Mouse (Mus musculus): ENCODE data around the gene Ppp1r3c.
A peak's percentile ranks its signal among the peaks of the same experiment; 100 is the strongest.

Ppp1r3c gene

DNA sequence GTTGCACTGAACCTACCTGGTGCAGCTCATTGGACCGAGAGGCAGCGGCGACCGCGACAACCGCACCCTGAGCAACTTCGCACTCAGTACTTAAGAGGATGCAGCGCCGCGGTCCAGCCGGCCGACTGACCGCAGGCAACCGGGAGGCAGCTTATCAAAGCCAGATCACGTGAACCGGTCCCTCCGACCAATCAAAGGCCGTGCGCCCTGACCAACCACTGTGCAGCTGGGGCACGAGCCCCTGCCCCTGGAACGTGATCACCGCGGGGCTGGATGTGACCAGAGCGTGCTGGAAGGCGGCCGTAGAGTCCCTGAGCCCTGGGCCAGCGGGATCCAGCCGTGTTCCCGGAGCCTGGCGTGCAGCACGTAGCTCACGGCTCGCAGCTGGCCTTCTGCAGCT is at the start of gene Ppp1r3c:
Gene Ppp1r3c (minus strand): TSS at position 117 of the 400 bp plus-strand sequence.
- peak; percentile 86; the same call in 1 of the 2 replicates for TF ChIP-seq GATA4 (IDR thresholded peaks at IDR 0.05; ENCODE audit: insufficient replicate concordance, low read length)

DNA sequence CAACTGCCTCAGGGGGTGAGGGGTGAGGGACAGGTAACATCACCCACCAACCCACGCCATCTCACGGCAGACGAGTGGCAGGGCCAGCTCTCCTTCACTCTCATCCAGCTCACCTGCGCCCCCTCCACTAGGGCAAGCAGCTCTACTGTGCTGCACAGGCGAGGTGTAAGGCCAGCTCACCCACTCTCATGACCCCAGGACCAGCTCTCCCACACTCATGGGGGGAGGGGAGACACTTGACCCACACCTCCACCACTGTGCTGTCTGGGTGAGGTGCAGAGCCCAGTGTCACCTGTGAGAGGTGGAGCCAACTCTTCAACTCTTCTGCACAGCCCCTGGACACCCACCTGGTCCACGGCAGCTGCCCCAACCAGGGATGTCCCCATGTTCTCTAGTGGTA is 46.7 kb upstream of the Ppp1r3c start:
- no peak for TF ChIP-seq GATA4 (IDR thresholded peaks at IDR 0.05; ENCODE audit: insufficient replicate concordance, low read length)

DNA sequence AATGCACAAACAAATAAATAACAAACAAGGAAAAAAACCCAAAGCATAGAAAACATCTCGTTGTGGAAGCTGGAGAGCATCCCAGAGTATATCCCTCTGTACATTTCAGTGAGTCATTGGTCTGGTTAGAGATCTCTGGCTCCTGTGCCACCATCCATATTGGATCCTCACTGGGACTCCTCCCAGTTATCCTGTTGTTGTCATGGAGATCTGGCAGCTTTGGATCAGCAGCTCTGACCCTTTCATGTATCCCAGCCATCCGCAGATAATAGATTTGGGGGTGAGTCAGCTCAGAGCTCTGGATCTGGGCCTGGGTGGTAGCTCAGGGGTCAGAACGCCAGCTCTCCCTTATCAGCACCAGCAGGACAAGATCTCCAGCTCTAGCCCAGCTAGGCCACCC is 46.1 kb upstream of the Ppp1r3c start:
- no peak for TF ChIP-seq GATA4 (IDR thresholded peaks at IDR 0.05; ENCODE audit: insufficient replicate concordance, low read length)

DNA sequence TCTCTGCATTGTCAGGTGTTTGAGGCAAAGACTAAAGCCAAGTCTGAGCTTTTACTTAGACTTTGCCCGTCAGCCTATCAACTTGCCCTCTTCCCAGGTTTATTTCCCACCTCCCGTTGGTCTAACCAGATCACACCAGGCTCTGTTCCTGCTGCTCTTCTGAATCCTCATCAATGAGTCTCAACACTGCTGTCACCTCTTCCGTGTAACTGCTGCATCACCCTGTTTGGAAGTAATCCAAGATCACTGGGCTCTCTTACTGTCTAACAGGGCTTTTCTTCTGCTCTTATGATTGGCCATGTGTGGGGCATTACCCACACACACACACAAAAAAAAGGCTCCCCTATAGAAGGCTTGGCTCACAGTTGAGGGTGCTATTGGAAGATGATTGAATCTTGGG is 45.5 kb upstream of the Ppp1r3c start:
- no peak for TF ChIP-seq GATA4 (IDR thresholded peaks at IDR 0.05; ENCODE audit: insufficient replicate concordance, low read length)

DNA sequence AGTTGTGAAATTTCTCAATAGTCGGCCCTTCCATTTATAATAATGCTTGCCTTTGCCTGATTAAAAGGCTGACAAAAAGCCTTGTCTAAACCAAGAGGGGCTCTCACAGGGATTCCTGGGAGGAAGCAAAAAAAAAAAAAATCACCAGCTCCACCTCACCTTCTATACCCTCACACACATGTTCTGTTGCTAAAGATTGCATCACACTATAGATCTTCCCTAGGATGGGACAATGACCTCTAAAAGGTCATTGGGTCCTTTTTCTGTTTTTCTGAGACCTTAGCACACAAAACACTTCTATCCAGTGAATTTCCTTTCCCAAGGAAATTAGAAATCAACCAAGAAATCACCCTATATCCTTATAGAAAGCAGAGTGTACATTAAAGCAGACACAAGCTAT is 43.9 kb upstream of the Ppp1r3c start:
- TF ChIP-seq GATA4 (IDR thresholded peaks at IDR 0.05; ENCODE audit: insufficient replicate concordance, low read length): no peak

DNA sequence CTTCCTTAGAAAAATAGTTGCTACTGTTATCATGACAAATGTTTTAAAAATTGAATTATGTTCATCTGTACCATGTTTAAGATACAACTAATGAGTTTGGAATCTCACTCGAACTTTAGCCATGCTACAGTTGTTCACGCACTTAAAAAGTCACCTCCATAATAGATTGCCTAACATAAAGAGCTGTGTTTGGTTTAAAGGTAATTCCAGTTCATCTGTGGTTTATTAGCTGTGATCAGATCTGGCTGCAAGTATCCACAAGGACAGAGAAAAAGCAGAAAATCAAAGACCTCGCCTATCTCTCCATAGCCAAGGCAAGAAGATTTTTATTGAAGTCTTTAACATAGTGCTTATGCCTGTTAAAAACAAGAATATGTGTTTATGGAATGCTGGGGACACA is 43.3 kb upstream of the Ppp1r3c start:
- TF ChIP-seq GATA4 (IDR thresholded peaks at IDR 0.05; ENCODE audit: insufficient replicate concordance, low read length): no peak

DNA sequence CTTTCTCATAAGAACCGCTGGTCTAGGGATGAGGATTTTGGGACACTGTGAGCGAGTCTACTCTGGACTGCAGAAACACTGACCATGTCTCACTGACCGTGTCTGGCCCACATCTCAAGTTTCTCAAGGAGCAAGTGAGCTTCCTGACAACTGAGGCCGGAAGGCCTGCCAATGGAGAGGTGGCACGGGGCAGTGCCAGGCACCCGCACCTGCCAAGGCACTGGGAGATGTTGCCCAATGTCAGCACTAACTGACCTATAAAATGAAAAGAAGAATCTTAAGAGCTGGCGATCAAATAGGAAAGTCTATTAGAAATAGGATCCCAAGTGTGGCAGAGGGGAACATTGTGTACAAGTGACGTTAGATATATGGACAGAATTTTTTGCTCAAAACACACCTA is 39.1 kb upstream of the Ppp1r3c start:
- TF ChIP-seq GATA4 (IDR thresholded peaks at IDR 0.05; ENCODE audit: insufficient replicate concordance, low read length): no peak

DNA sequence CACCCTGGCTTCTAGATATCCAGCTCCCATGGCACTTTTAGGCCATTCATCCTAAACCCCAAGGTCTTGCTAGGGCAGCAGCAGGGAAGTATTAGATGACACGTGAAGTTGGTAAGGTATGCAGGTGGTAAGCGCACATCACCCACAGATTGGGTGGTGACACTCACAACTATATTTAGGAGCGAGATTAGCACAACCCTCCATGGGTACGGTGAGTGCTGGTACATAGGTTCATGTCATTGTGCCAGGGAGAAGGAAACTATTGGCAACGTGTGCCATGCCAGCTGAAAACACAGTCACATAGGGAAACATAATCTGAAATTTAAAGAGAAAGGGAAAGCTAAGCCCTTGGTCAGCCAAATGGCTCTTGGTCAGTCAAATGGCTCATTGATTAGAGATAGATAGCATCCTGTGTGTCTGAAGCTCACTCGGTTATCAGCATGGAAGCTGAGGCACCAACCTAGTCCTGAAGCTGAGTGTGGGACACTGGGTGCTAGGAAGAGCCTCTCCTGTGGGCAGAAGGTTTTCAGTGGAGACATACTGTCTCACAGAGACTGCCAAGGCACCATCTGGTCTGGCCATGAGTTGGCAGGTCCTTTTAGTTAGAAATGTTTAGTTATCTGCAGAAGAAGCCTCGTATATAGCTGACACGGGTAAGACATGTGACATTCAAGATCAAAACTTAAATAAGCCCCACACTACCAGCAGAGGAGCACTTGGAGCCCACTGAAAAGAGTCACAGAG is 37.4 kb upstream of the Ppp1r3c start:
- TF ChIP-seq GATA4 (IDR thresholded peaks at IDR 0.05; ENCODE audit: insufficient replicate concordance, low read length): no peak

DNA sequence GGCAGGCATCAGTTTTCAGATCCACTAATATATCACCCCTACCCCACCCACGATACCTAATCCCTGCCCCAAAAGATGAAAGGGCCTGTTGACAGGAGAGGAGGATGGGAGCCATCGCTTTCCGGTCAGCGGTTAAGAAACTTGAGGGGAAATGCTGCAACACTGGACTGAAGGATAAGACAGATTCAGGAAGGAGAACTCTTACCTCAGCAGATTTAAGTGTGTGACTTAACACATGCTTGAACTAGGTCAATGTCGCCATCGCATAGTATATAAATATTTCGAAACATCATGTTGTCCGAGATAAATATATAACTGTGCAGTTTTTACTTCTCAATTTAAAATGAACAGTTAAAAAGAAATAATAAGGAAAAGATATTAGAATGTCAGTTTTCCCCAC is 31.6 kb upstream of the Ppp1r3c start:
- no peak for TF ChIP-seq GATA4 (IDR thresholded peaks at IDR 0.05; ENCODE audit: insufficient replicate concordance, low read length)

DNA sequence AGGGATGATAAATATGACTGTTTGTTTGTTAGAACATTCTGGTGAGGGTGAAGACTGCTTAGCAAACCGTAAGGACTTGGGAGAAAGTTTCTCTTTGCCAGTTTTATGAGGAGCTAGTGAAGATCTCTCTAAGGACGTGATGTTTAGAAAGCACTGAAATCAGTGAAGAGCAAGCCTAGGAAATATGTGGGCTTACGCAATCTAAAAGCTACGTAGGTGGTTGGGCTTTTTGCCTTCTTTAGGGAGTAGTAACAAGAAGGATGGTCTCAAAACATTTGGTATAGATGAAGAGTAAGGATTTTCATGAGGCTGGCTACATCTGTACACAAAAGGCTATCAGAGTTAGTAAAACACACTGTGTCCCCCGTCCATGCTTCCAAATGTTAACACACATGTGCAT is 28.0 kb upstream of the Ppp1r3c start:
- TF ChIP-seq GATA4 (IDR thresholded peaks at IDR 0.05; ENCODE audit: insufficient replicate concordance, low read length): no peak

DNA sequence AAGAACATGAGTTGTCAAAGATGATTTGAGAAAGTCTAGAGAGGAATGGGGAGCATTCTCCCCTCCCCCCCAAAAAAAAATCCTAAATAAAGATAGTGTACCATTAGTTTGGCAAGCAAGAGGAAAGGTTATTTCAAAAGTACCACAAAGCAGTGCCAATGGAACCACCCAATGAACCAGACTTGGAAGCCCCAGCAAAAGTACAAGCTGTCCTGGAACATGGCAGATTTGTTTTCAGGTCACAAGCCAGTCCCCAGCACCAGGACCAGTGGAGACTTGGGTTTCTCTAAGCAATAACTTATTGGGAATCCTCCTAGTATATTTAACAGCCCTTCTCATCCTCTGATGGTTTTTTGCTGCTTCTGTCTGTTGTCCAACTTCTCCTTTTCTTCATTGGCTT is 12.5 kb upstream of the Ppp1r3c start:
- TF ChIP-seq GATA4 (IDR thresholded peaks at IDR 0.05; ENCODE audit: insufficient replicate concordance, low read length): no peak

DNA sequence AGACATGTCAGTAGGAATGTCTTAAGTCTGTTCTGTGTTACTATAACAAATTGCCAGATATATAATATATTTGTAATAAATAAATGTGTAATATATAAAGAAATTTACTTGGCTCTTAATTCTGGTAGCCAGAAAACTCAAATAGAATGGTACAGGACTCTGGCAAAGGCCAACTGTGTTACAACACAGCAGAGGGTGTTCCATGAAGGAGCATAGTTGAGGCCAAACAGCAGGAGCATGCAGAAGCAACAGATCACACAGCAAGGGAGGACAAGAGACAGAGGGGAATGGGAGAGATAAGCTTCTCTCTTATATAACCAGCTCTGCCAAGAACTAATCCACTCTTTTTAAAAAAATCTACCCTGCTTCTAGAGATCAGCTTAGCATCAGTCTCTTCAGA is 5.9 kb upstream of the Ppp1r3c start:
- TF ChIP-seq GATA4 (IDR thresholded peaks at IDR 0.05; ENCODE audit: insufficient replicate concordance, low read length): no peak

DNA sequence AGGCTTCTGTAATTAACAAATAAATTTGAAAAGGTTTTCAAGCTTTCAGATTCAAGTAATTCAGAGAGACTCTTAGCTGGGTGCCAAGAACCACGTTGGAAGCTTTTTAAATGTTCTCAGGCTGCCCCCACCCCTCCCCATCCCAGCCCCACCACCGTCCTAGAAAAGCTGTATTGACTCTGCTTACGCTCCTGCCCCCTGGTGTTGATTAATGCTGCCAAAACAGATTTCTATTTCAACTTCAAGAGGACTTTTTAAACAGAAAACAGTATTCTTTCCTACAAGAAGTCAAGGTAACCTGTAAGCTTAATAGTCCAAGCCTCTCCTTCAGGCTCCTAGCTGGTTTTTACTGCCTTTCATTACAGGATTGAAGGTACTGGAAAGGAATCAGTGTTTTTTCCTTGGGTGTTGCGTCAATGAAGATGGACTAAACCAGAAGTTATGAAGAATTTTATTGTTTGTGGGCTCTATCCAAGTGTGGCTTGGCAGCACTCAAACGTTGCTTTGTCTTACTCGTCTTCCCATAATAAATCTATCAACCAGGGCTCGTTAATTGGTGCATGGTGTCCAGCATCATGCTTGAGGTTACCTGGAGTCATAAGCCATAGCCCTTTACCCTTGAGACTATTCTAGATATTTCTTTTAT is 3.2 kb upstream of the Ppp1r3c start:
- no peak for TF ChIP-seq GATA4 (IDR thresholded peaks at IDR 0.05; ENCODE audit: insufficient replicate concordance, low read length)

DNA sequence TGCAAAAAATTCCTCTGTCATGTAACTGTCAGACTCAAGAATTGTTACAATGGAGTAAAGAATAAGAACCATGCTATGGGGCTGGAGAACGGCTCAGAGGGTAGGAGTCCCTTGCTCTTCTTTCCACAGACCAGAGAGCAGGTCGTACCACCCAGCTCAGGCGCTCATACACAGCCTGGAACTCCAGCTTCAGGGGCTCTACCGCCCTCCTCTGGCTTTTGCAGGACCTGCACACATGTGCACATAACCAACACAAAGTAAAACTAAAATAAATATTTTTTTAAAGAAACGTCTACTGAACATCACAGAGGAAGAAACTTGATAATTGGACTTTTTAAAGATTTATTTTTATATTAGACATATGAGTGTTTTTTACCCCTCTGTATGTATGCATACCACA is 1.6 kb upstream of the Ppp1r3c start:
- TF ChIP-seq GATA4 (IDR thresholded peaks at IDR 0.05; ENCODE audit: insufficient replicate concordance, low read length): no peak

DNA sequence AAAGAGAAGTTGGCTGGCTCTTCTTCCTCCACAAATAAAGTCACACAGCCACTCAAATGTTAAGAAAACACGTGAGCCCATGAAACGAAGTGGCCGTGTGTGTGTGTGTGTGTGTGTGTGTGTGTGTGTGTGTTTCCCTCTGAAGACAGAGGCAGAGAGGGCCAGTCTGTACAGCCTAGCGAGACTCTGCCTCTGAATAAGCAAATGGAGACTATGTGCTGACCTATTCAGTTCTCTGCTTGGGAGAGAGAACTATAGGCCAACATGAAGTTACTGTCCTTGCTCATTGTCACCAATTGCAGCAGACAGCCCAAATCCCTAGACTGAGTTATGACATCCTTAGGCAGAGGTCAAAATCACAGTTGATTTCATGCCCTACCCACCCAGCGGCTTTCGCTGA is 634 bp upstream of the Ppp1r3c start:
- no peak for TF ChIP-seq GATA4 (IDR thresholded peaks at IDR 0.05; ENCODE audit: insufficient replicate concordance, low read length)

DNA sequence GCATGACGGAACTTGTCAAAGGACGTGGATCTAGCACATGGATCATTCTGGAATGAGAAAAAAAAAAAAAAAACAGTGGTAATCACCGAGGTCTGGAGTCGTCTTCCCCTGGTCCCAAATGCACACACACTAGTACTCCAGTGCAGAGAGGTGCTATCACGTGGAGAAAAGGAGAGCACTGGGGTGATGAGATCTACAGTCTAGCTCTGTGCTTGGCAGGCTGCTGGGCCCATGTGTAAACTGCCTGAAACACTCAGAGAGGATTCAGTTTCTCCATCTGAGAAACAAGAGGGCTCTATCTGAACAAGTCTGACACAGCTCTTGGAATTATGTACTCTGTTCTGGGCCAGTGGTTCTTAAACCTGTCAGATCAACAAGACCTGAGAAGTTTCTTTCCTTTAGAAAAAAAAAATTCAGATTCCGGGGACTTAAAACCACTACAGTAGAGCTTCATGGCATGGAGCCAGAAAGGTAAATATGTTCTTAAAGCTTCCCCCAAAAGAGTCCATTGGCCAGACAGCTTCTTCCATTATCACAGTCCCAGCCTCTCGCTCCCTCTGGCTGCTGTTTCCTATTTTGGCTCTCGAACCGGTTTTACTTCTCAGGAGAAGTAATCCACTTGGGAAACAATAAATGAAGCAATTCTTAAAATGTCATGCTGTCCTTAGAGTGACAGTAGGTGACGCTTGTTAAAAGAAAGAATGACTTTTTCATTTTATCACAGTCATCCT is 2.0 kb downstream of the Ppp1r3c start:
- no peak for TF ChIP-seq GATA4 (IDR thresholded peaks at IDR 0.05; ENCODE audit: insufficient replicate concordance, low read length)

Data from liver, adult (tissue).